Mouse (Mus musculus): ENCODE results near the gene Nckap5.

- TF ChIP-seq POLR2A (IDR thresholded peaks at IDR 0.05; ENCODE audit: insufficient read length, low read depth) (no peak), REST (IDR thresholded peaks at IDR 0.05; ENCODE audit: insufficient read depth, insufficient read length) (no peak)
These were observed 599.4 kb downstream of the Nckap5 start for GRCm38 (mm10) chr1:126231199-126231598.

Data from myocyte (in vitro differentiated cells).